Mouse (Mus musculus) kidney, embryonic 15.5 days (tissue): ENCODE measurements at regions not wholly inside any gene's neighbourhood (a gene's known extent, or its start where the extent isn't known, plus 50 kb on each side); places are given as distances from the start of the nearest gene placed in this dataset.
"Not testable (repeated sequence)": the region's sequence is repeated elsewhere in the genome, so short reads cannot be mapped to it uniquely, and the experiment has no call there.

ENCODE experiments used
- ATAC-seq: fragments of 200-750 bp; cut with Nextera tagmentation; replicated peaks from 2 replicates; pipeline ENCODE4 v1.8.0; 2017; ENCODE audit warnings: moderate TSS enrichment; ENCODE audit not compliant: low FRiP score
- H3K27ac ChIP-seq: fragments of 300-500 bp; sonication (generic); 2 replicates; pipeline ENCODE4 v1.5.1; 2015; ENCODE audit warnings: mild to moderate bottlenecking, inconsistent platforms
- H3K27me3 ChIP-seq: fragments of 300-500 bp; sonication (generic); 2 replicates; pipeline ENCODE4 v1.6.1; 2015; ENCODE audit warnings: inconsistent platforms
- H3K36me3 ChIP-seq: fragments of 300-500 bp; sonication (generic); 2 replicates; pipeline ENCODE4 v1.6.1; 2015; ENCODE audit warnings: inconsistent platforms
- H3K4me1 ChIP-seq: fragments of 300-500 bp; sonication (generic); 2 replicates; pipeline ENCODE4 v1.6.1; 2015; ENCODE audit warnings: inconsistent platforms
- H3K4me2 ChIP-seq: fragments of 300-500 bp; sonication (generic); 2 replicates; pipeline ENCODE4 v1.6.1; 2015; ENCODE audit warnings: moderate library complexity, mild to moderate bottlenecking, inconsistent platforms
- H3K4me3 ChIP-seq: fragments of 300-500 bp; sonication (generic); replicated peaks from 2 replicates; pipeline ENCODE4 v1.5.1; 2015; ENCODE audit warnings: mild to moderate bottlenecking, inconsistent platforms
- H3K9ac ChIP-seq: fragments of 300-500 bp; sonication (generic); 2 replicates; pipeline ENCODE4 v1.6.1; 2015; ENCODE audit warnings: mild to moderate bottlenecking, inconsistent platforms
- H3K9me3 ChIP-seq: fragments of 300-500 bp; sonication (generic); replicated peaks from 2 replicates; pipeline ENCODE4 v1.6.1; 2016; ENCODE audit warnings: inconsistent platforms
- WGBS: fragments of 180-500 bp; shearing (Covaris S2); methylation state at CpG from one replicate; pipeline ENCODE4 v1.1.7; 2015; ENCODE audit warnings: mixed read lengths; 5-methylcytosine and 5-hydroxymethylcytosine counted together

DNA sequence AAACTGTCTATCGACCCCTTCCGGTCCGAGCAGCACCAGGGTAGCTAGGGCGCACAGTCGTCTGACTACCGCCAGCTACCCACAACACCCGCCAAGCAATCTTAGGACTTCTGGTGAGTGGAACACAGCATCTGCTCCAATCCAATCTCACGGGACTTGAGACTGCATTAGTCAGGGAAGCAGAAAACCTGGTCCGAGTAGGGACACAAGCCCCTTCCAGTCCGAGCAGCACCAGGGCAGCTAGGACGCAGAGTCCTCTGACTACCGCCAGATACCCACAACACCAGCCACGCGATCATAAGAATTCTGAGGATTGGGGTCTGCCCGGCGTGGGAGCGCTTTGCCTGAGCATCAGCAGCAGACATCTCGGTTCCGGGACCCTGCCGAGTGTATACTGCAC lies 79.6 kb downstream of the Gm10715 start:
- H3K9me3 ChIP-seq: peaks cover 14% of the 10 kb centered on the region; the same call in 1 of the 2 replicates
- not testable (repeated sequence) for H3K4me1 ChIP-seq, H3K9ac ChIP-seq, H3K36me3 ChIP-seq, H3K4me2 ChIP-seq, H3K4me3 ChIP-seq, ATAC-seq, H3K27me3 ChIP-seq, H3K27ac ChIP-seq
- WGBS: 94% methylated on average over 20 of the region's 20 CpGs

DNA sequence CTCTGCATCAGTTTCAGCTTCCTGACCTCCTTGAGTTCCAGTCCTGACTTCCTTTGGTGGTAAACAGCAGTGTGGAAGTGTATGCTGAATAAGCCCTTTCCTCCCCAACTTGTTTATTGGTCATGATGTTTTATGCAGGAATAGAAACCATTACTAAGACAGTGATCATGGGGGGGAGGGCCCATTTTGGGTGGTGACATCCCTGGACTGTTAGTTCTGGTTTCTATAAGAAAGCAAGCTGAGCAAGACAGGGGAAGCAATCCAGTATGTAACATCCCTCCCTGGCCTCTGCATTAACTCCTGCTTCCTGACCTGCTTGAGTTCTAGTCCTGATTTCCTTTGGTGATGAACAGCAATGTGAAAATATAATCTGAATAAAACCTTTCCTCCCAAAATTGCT lies 124.5 kb downstream of the Gm10715 start:
- no peaks in the 10 kb centered on the region for H3K27me3 ChIP-seq
- ATAC-seq: no peak

DNA sequence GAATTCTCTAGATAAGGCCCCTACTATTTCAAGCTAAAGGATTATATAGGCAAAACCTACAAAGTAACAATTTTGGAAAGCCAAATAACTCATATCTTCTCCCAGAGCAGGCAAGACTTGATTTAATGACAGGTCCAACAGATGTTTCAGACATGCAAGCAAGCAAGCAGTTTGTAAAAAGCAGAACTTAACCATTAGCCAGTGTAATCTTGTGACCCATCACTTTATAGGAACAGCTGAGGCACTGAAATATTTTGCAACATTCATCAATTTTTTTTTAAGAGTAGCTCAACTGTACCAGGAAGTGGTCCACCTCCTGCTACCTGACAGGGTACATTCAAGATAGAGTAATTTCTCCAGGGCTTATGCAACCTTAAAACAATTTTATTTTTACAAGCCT lies 147.7 kb downstream of the Gm10715 start:
- H3K27ac ChIP-seq: no peak overlapping the region
- no peaks in the 10 kb centered on the region for H3K27me3 ChIP-seq
- no peak for ATAC-seq
- no peaks in the 10 kb centered on the region for H3K4me1 ChIP-seq
- 0 out of 2 replicates have a peak, but pooled peaks cover 5% of the 10 kb centered on the region for H3K9me3 ChIP-seq
- H3K4me2 ChIP-seq: no peak overlapping the region
- no peak overlapping the region for H3K9ac ChIP-seq
- no peak overlapping the region for H3K4me3 ChIP-seq
- no peaks in the 10 kb centered on the region for H3K36me3 ChIP-seq

More for the DNA sequence above, 124.5 kb downstream of the Gm10715 start:
- Histone ChIP-seq H3K27ac (no peak overlapping the region), H3K9me3 (peaks cover 35% of the 10 kb centered on the region), H3K36me3 (no peaks in the 10 kb centered on the region), H3K4me1 (no peaks in the 10 kb centered on the region), H3K4me3 (no peak overlapping the region), H3K4me2 (no peak overlapping the region), H3K9ac (no peak overlapping the region)

DNA sequence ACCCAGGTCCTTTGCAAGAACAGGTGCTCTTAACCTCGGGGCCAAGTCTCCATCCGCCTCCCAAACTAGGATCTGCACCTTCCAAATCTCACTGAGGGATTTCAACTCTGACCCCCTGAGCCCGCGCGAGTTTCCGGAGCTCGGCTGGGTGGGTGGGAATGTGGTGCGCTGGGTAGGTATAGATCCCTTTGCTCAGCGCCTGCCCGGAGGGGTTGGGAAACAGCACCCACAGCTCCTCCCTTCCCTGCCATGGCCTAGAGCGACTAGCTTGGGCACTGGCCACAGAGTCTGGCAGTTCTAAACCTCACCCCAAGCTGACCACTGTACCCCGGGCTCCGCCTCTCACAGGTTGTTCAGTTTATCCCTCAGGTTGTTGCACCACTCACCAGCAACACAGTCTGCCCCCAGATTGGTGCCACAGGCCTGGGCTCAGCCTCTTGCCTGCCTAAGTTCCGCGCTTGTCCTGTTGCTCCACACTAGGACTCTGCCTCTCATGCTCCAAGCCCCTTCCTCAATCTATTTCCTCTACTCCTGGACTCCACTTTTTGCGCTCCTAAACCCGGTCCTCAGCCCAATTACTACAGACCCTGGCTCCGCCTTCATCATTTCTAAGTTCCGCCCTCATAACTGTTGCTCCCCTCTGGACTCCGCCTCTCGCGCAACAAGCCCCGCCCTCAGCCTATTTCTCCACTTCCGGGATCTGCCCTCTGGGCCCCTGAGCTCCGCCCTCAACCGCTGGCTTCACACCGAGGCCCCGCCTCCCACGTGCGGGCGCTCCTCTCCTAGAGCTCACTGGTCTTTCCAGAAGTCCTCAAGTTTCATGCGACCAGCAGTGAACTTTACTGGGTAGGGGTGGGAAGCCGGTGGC lies 135.6 kb upstream of the Alkbh8 start:
- H3K4me2 ChIP-seq: peak overlapping the region; percentile 37
- ATAC-seq: peak; percentile 73

DNA sequence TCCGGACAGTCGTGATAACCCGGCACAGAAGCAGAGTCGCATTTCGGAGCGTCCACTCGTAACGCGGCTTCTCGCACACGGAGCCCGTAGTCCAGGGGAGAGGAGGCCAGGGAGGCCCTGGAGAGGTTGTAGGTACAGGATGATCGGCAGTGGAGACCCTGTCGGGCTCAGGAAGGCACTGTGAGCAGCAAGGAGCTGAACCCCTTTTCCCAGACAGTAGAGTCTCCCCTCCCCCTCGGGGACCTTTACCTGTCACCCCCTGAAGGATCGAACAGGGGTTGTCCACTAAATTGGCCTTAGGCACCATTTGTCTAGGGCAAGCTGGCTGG lies 135.0 kb upstream of the Alkbh8 start:
- ATAC-seq, H3K4me3 ChIP-seq, H3K36me3 ChIP-seq, H3K9ac ChIP-seq, H3K9me3 ChIP-seq, H3K4me1 ChIP-seq, H3K27ac ChIP-seq, H3K27me3 ChIP-seq: not testable (repeated sequence)
- H3K4me2 ChIP-seq: peak overlapping the region; percentile 37
- WGBS: 57% methylated on average over 16 of the region's 16 CpGs

More for the DNA sequence above, 135.6 kb upstream of the Alkbh8 start:
- no peaks in the 10 kb centered on the region for H3K36me3 ChIP-seq
- H3K27ac ChIP-seq: no peak overlapping the region
- H3K9ac ChIP-seq: no peak overlapping the region
- no peaks in the 10 kb centered on the region for H3K4me1 ChIP-seq
- 33% methylated on average over 33 of the region's 33 CpGs for WGBS
- H3K9me3 ChIP-seq: peaks cover 4% of the 10 kb centered on the region; the same call in 1 of the 2 replicates
- H3K4me3 ChIP-seq: no peak overlapping the region
- H3K27me3 ChIP-seq: no peaks in the 10 kb centered on the region

DNA sequence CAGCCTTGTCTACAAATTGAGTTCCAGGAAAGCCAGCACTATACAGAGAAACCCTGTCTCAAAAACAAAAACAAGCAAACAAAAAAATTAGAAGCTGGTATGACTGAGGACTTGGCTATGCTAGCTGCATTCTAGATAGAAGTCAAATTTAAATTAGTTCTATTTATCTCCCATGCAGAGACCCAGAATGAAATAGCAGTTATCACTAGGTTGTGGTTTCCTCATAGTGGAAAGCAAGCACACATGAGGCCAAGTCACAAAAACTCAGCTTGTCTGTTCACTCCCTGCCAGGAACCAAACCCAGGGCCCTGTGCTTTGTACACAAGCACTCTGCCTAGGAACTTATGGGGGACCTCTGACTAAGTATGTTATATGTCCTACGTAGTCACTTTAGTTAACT lies 126.8 kb upstream of the Alkbh8 start:
- 90% methylated on average over 1 of the region's 1 CpGs for WGBS
- not testable (repeated sequence) for H3K4me1 ChIP-seq, ATAC-seq, H3K27me3 ChIP-seq, H3K9ac ChIP-seq, H3K4me3 ChIP-seq, H3K27ac ChIP-seq, H3K4me2 ChIP-seq, H3K9me3 ChIP-seq, H3K36me3 ChIP-seq

DNA sequence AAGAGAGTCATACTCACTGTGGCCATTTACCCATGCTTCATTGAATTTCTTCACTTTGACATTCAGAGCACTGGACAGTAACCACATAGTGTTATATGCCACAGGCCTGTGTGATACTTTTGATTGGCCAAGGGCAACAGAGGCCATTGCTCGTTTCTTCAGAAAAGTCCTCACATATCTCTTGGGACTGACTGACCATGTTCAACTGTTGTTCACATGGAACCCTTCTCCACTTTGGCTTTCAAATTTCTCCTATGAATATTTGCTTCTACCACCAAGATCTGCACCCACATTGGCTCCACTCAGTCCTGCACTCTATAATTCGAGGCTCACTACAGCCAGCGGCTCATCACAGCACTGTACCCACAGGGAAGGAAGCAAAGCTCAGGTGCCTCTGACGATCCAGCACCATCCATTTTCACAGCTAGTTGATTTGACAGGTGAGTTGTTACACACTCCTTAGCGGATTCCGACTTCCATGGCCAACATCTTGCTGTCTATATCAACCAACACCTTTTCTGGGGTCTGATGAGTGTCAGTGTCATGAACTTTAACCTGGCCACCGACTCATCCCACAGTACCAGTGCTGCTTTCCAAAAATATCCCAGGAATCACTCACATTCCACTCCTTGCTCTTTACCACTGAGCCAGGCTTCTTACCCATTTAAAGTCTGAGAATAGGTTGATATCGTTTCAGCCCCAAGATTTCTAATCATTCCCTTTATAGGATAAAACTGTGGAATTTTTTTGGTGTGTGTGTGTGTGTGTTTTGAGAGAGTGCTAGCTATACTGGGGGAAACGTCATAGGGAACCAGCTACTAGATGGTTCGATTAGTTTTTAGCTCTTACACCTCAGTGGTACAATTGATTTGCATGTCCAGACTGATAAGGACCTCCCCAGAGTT lies 76.3 kb upstream of the Alkbh8 start:
- peak; percentile 100 for ATAC-seq
- Histone ChIP-seq H3K4me2 (no peak overlapping the region), H3K9ac (no peak overlapping the region), H3K27me3 (no peaks in the 10 kb centered on the region), H3K4me3 (no peak overlapping the region), H3K36me3 (no peaks in the 10 kb centered on the region), H3K9me3 (0 out of 2 replicates have a peak, but pooled peaks cover 3% of the 10 kb centered on the region), H3K4me1 (no peaks in the 10 kb centered on the region), H3K27ac (no peak overlapping the region)
- 61% methylated on average over 10 of the region's 10 CpGs for WGBS

DNA sequence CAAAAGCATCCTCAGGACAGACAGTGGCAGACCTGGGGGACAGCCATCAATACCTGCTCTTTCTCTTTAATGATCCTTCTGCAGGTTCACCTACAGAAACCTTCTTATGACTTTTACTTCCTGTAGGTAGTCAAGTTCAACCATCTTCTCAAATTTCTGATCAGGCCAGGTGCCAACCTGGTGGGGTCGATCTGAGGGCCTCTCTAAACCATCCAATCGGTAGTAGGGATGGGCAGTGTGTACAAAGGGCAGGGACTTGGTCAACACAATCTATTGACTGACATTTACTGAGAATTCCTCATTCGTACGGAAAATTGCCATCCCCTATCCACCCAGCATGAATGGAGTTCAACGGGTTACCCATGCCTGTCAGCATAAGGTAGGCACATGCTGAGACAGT lies 74.8 kb upstream of the Alkbh8 start:
- ATAC-seq: no peak
- no peaks in the 10 kb centered on the region for H3K4me1 ChIP-seq
- H3K27me3 ChIP-seq: no peaks in the 10 kb centered on the region
- WGBS: 78% methylated on average over 5 of the region's 5 CpGs
- no peaks in the 10 kb centered on the region for H3K36me3 ChIP-seq
- H3K9me3 ChIP-seq: 0 out of 2 replicates have a peak, but pooled peaks cover 3% of the 10 kb centered on the region
- no peak overlapping the region for H3K4me2 ChIP-seq
- H3K27ac ChIP-seq: no peak overlapping the region
- H3K9ac ChIP-seq: no peak overlapping the region
- no peak overlapping the region for H3K4me3 ChIP-seq

DNA sequence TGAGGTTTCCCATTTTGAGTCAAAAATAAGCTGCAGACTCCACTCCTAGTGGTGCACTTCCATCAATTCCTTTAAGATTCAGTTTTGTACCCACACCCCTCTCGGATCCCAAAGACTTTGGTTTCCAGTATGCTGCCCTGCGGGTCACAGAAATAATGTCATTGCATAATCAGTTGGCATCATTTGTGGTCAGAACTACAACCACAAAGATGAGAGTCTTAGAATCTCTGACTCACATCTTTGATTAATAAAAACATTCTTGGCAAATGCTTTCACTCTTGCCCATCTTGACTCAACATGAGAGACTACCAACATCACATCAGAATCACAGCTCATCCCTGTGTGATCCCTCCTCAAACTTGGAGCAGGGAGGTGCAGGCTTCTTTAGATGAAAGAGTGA lies 74.1 kb upstream of the Alkbh8 start:
- no peak overlapping the region for H3K9ac ChIP-seq
- no peaks in the 10 kb centered on the region for H3K27me3 ChIP-seq
- H3K4me1 ChIP-seq: no peaks in the 10 kb centered on the region
- H3K27ac ChIP-seq: no peak overlapping the region
- H3K9me3 ChIP-seq: 0 out of 2 replicates have a peak, but pooled peaks cover 3% of the 10 kb centered on the region
- no peaks in the 10 kb centered on the region for H3K36me3 ChIP-seq
- no peak for ATAC-seq
- no peak overlapping the region for H3K4me3 ChIP-seq
- WGBS: 83% methylated on average over 2 of the region's 2 CpGs
- H3K4me2 ChIP-seq: no peak overlapping the region

DNA sequence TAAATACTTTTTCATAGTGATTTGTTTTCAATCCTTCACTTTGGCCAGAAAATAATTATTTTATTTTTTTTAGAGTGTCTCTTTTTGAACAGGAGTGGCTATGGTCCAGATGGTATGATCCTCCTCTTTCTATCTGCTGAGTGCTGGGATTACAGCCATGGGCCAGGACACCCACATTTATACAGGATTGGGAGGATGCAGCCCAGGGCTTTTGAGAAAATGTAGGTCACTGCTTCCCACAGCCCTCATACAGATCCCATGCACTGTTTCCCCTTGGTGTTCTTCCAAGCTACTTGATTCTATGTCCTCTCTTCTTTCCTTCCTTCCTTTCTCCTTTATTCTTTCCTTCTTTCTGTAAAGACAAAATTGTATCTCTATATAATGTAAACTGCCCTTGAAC lies 70.5 kb upstream of the Alkbh8 start:
- H3K4me1 ChIP-seq: no peaks in the 10 kb centered on the region
- H3K9ac ChIP-seq: no peak overlapping the region
- no peak overlapping the region for H3K4me3 ChIP-seq
- H3K9me3 ChIP-seq: no peaks in the 10 kb centered on the region
- H3K27ac ChIP-seq: no peak overlapping the region
- no peak for ATAC-seq
- no peak overlapping the region for H3K4me2 ChIP-seq
- H3K36me3 ChIP-seq: no peaks in the 10 kb centered on the region
- no peaks in the 10 kb centered on the region for H3K27me3 ChIP-seq

DNA sequence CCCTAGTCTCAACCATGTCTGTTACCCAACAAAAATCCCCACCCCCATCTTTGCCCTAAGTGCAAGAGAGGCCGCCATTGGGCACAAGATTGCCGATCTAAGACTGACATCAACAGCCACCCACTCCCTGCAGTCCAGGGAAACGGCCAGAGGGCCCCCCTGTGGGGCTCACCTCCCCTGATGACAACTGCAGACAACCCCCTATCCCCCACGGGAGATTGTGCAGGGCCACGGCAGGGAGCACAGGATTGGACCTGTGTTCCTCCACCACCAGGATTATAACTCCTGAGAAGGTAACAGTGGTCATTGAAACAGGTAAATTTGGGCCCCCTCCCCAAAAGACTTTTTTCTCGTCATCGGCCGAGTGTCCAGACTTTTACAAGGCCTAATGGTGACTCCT lies 54.4 kb upstream of the Alkbh8 start:
- ATAC-seq, H3K9me3 ChIP-seq, H3K4me2 ChIP-seq, H3K27me3 ChIP-seq, H3K36me3 ChIP-seq, H3K4me1 ChIP-seq, H3K9ac ChIP-seq, H3K4me3 ChIP-seq, H3K27ac ChIP-seq: not testable (repeated sequence)
- WGBS: 85% methylated on average over 8 of the region's 8 CpGs

DNA sequence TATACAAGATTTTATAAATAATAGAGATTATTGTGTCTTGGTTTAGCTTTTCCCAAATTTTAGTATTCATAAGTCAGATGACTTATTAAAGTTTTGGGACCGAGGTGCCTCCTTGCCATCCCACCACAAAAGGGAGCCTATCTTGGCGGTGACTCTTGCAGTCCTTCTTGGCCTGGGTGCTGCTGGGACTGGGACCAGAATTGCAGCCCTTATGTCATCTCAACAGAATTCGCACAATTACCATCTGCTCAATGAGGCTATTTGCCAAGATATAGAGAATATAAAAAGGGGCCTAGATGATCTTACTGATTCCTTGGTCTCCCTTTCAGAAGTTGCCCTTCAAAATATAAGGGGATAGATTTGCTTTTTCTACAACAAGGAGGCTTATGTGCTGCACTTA lies 53.0 kb upstream of the Alkbh8 start:
- WGBS: 92% methylated on average over 3 of the region's 3 CpGs
- not testable (repeated sequence) for H3K4me2 ChIP-seq, H3K36me3 ChIP-seq, ATAC-seq, H3K9ac ChIP-seq, H3K27me3 ChIP-seq, H3K9me3 ChIP-seq, H3K27ac ChIP-seq, H3K4me3 ChIP-seq, H3K4me1 ChIP-seq
